Mouse (Mus musculus) embryonic facial prominence, embryonic 11.5 days (tissue): Measurements from ENCODE around the gene D5Ertd579e. TPM values are rescaled to one million over a fixed set of nuclear protein-coding genes. Genes with fewer than 3 reads are reported as not detected.

Experiments
- ATAC-seq: fragments of 200-750 bp; cut with Nextera tagmentation; replicated peaks from 2 replicates; pipeline ENCODE4 v1.8.0; 2017; ENCODE audit warnings: low read depth; ENCODE audit not compliant: insufficient number of reproducible peaks, low FRiP score, low TSS enrichment
- DNase-seq: peaks from one replicate; pipeline ENCODE4 v3.0.0-alpha.2; 2015; ENCODE audit warnings: low spot score
- H3K27ac ChIP-seq: fragments of 300-500 bp; sonication (generic); replicated peaks from 2 replicates; pipeline ENCODE4 v1.5.1; 2014; ENCODE audit warnings: mild to moderate bottlenecking, low read depth, low read length, control low read depth
- H3K27me3 ChIP-seq: fragments of 300-500 bp; sonication (generic); 2 replicates; pipeline ENCODE4 v1.6.1; 2014; ENCODE audit warnings: mild to moderate bottlenecking, low read length, moderate library complexity, mixed read lengths; ENCODE audit not compliant: control insufficient read depth, insufficient read depth
- H3K36me3 ChIP-seq: fragments of 300-500 bp; sonication (generic); replicated peaks from 2 replicates; pipeline ENCODE4 v1.6.1; 2014; ENCODE audit warnings: low read depth, mild to moderate bottlenecking, low read length, moderate library complexity, mixed read lengths; ENCODE audit not compliant: control insufficient read depth, insufficient read depth
- H3K4me1 ChIP-seq: fragments of 300-500 bp; sonication (generic); 2 replicates; pipeline ENCODE4 v1.6.1; 2014; ENCODE audit warnings: low read length, mixed read lengths; ENCODE audit not compliant: control insufficient read depth, insufficient read depth
- H3K4me2 ChIP-seq: fragments of 300-500 bp; sonication (generic); 2 replicates; pipeline ENCODE4 v1.6.1; 2014; ENCODE audit warnings: low read depth, mild to moderate bottlenecking, control low read depth, low read length, moderate library complexity
- H3K4me3 ChIP-seq: fragments of 300-500 bp; sonication (generic); 2 replicates; pipeline ENCODE4 v1.5.1; 2014; ENCODE audit warnings: low read depth, low read length, control low read depth
- H3K9ac ChIP-seq: fragments of 300-500 bp; sonication (generic); replicated peaks from 2 replicates; pipeline ENCODE4 v1.6.1; 2014; ENCODE audit warnings: mild to moderate bottlenecking, control low read depth, low read length
- H3K9me3 ChIP-seq: fragments of 300-500 bp; sonication (generic); replicated peaks from 2 replicates; pipeline ENCODE4 v1.6.1; 2016; ENCODE audit warnings: mild to moderate bottlenecking, low read length, inconsistent platforms, mixed read lengths; ENCODE audit not compliant: control insufficient read depth
- whole genome bisulfite sequencing: fragments of 180-500 bp; shearing (Covaris S2); extraction: QIAGEN DNeasy Blood & Tissue Kit; methylation state at CpG from one replicate; pipeline ENCODE4 v1.1.7; 2014; 5-methylcytosine and 5-hydroxymethylcytosine counted together
- polyA plus RNA-seq: library from polyadenylated mRNA; unstranded; fragments of >200 nt; fragmentation: Nextera tagmentation; extraction: Ambion mirVana; gene quantifications from 2 replicates; pipeline ENCODE4 v1.2.1, GENCODE M21; 2014

The D5Ertd579e gene
- polyA plus RNA-seq, 1 experiment from 2014 or later, result 28.6 TPM

- Histone ChIP-seq H3K27ac (no peak overlapping the region), H3K4me3 (no peak overlapping the region), H3K4me2 (no peak overlapping the region), H3K27me3 (no peaks in the 10 kb centered on the region), H3K36me3 (no peaks in the 10 kb centered on the region), H3K9me3 (no peaks in the 10 kb centered on the region), H3K9ac (no peak overlapping the region), H3K4me1 (no peaks in the 10 kb centered on the region)
- DNase-seq, result no peak
- ATAC-seq, result no peak
- 73% methylated on average over 4 of the region's 4 CpGs for WGBS
Observed at GRCm38 (mm10) chr5:36568118-36568517, 127.7 kb downstream of the D5Ertd579e start.

- no peak overlapping the region for H3K27ac ChIP-seq
- WGBS, result 56% methylated on average over 2 of the region's 2 CpGs
- ATAC-seq, result no peak
- H3K36me3 ChIP-seq, result no peaks in the 10 kb centered on the region
- no peak overlapping the region for H3K9ac ChIP-seq
- DNase-seq, result no peak
- no peaks in the 10 kb centered on the region for H3K9me3 ChIP-seq
- H3K4me1 ChIP-seq, result no peaks in the 10 kb centered on the region
- H3K4me3 ChIP-seq, result no peak overlapping the region
- H3K27me3 ChIP-seq, result no peaks in the 10 kb centered on the region
- H3K4me2 ChIP-seq, result no peak overlapping the region
Observed at GRCm38 (mm10) chr5:36567627-36568026, 128.2 kb downstream of the D5Ertd579e start.

GRCm38 (mm10) chr5:36564530-36564929, 131.3 kb downstream of the D5Ertd579e start:
- Histone ChIP-seq H3K36me3 (no peaks in the 10 kb centered on the region), H3K27me3 (no peaks in the 10 kb centered on the region), H3K4me2 (no peak overlapping the region), H3K9ac (no peak overlapping the region), H3K4me1 (no peaks in the 10 kb centered on the region), H3K4me3 (no peak overlapping the region), H3K27ac (no peak overlapping the region), H3K9me3 (no peaks in the 10 kb centered on the region)
- 88% methylated on average over 9 of the region's 9 CpGs for WGBS
- no peak for ATAC-seq
- DNase-seq, result no peak

GRCm38 (mm10) chr5:36563741-36564140, 132.1 kb downstream of the D5Ertd579e start:
- DNase-seq (no peak), ATAC-seq (no peak)
- 83% methylated on average over 6 of the region's 6 CpGs for WGBS
- no peak overlapping the region for H3K9ac ChIP-seq
- no peak overlapping the region for H3K4me3 ChIP-seq
- no peak overlapping the region for H3K27ac ChIP-seq
- no peaks in the 10 kb centered on the region for H3K9me3 ChIP-seq
- no peaks in the 10 kb centered on the region for H3K27me3 ChIP-seq
- no peaks in the 10 kb centered on the region for H3K4me1 ChIP-seq
- H3K36me3 ChIP-seq, result no peaks in the 10 kb centered on the region
- H3K4me2 ChIP-seq, result no peak overlapping the region

GRCm38 (mm10) chr5:36562791-36563445, 132.9 kb downstream of the D5Ertd579e start:
- Histone ChIP-seq H3K9ac (no peak overlapping the region), H3K4me3 (no peak overlapping the region), H3K27me3 (no peaks in the 10 kb centered on the region), H3K9me3 (no peaks in the 10 kb centered on the region), H3K27ac (no peak overlapping the region), H3K4me1 (no peaks in the 10 kb centered on the region), H3K4me2 (no peak overlapping the region), H3K36me3 (no peaks in the 10 kb centered on the region)
- ATAC-seq (no peak), DNase-seq (no peak)
- 89% methylated on average over 10 of the region's 10 CpGs for WGBS

GRCm38 (mm10) chr5:36561509-36561908, 134.3 kb downstream of the D5Ertd579e start:
- Histone ChIP-seq H3K36me3 (no peaks in the 10 kb centered on the region), H3K9ac (no peak overlapping the region), H3K4me2 (no peak overlapping the region), H3K4me1 (no peaks in the 10 kb centered on the region), H3K4me3 (no peak overlapping the region), H3K27me3 (no peaks in the 10 kb centered on the region), H3K27ac (no peak overlapping the region), H3K9me3 (no peaks in the 10 kb centered on the region)
- ATAC-seq (no peak), DNase-seq (no peak)
- 86% methylated on average over 4 of the region's 4 CpGs for WGBS

GRCm38 (mm10) chr5:36560490-36560889, 135.3 kb downstream of the D5Ertd579e start:
- Histone ChIP-seq H3K36me3 (no peaks in the 10 kb centered on the region), H3K27me3 (no peaks in the 10 kb centered on the region), H3K9ac (no peak overlapping the region), H3K9me3 (no peaks in the 10 kb centered on the region), H3K4me2 (no peak overlapping the region), H3K4me1 (no peaks in the 10 kb centered on the region), H3K4me3 (no peak overlapping the region), H3K27ac (no peak overlapping the region)
- DNase-seq (no peak), ATAC-seq (no peak)
- WGBS, result 93% methylated on average over 4 of the region's 4 CpGs

GRCm38 (mm10) chr5:36559510-36560235, 136.2 kb downstream of the D5Ertd579e start:
- no peaks in the 10 kb centered on the region for H3K36me3 ChIP-seq
- no peak overlapping the region for H3K9ac ChIP-seq
- no peaks in the 10 kb centered on the region for H3K9me3 ChIP-seq
- ATAC-seq, result no peak
- no peak overlapping the region for H3K27ac ChIP-seq
- no peak overlapping the region for H3K4me2 ChIP-seq
- DNase-seq, result no peak
- no peaks in the 10 kb centered on the region for H3K27me3 ChIP-seq
- H3K4me1 ChIP-seq, result no peaks in the 10 kb centered on the region
- H3K4me3 ChIP-seq, result no peak overlapping the region
- 87% methylated on average over 6 of the region's 6 CpGs for WGBS
